Mouse (Mus musculus) neural tube, embryonic 13.5 days (tissue): ENCODE measurements around the gene Ppard. TPM values are rescaled to one million over a fixed set of nuclear protein-coding genes. Genes with fewer than 3 reads are reported as not detected.

Source experiments
- ATAC-seq: fragments of 200-750 bp; cut with Nextera tagmentation; 2 replicates; pipeline ENCODE4 v1.8.0; 2017; ENCODE audit warnings: low read depth, mild to moderate bottlenecking, moderate TSS enrichment, moderate library complexity
- H3K27ac ChIP-seq: fragments of 300-500 bp; sonication (generic); replicated peaks from 2 replicates; pipeline ENCODE4 v1.5.1; 2015; ENCODE audit warnings: moderate library complexity, mild to moderate bottlenecking, inconsistent platforms
- H3K27me3 ChIP-seq: fragments of 300-500 bp; sonication (generic); 2 replicates; pipeline ENCODE4 v1.6.1; 2015; ENCODE audit warnings: mild to moderate bottlenecking, inconsistent platforms
- H3K36me3 ChIP-seq: fragments of 300-500 bp; sonication (generic); 2 replicates; pipeline ENCODE4 v1.6.1; 2015; ENCODE audit warnings: mild to moderate bottlenecking, inconsistent platforms
- H3K4me1 ChIP-seq: fragments of 300-500 bp; sonication (generic); replicated peaks from 2 replicates; pipeline ENCODE4 v1.6.1; 2015; ENCODE audit warnings: inconsistent platforms
- H3K4me2 ChIP-seq: fragments of 300-500 bp; sonication (generic); 2 replicates; pipeline ENCODE4 v1.6.1; 2015; ENCODE audit warnings: inconsistent platforms, mild to moderate bottlenecking, moderate library complexity
- H3K4me3 ChIP-seq: fragments of 300-500 bp; sonication (generic); 2 replicates; pipeline ENCODE4 v1.5.1; 2015; ENCODE audit warnings: mild to moderate bottlenecking, inconsistent platforms
- H3K9ac ChIP-seq: fragments of 300-500 bp; sonication (generic); 2 replicates; pipeline ENCODE4 v1.6.1; 2015; ENCODE audit warnings: moderate library complexity, mild to moderate bottlenecking, inconsistent platforms
- H3K9me3 ChIP-seq: fragments of 300-500 bp; sonication (generic); 2 replicates; pipeline ENCODE4 v1.6.1; 2016; ENCODE audit warnings: inconsistent platforms
- WGBS: fragments of 180-500 bp; shearing (Covaris S2); methylation state at CpG from one replicate; pipeline ENCODE4 v1.1.7; 2015; 5-methylcytosine and 5-hydroxymethylcytosine counted together
- polyA plus RNA-seq: library from polyadenylated mRNA; unstranded; fragments of >200 nt; fragmentation: Nextera tagmentation; extraction: Ambion mirVana; gene quantifications from 2 replicates; pipeline ENCODE4 v1.2.1, GENCODE M21; 2015

The Ppard gene
- polyA plus RNA-seq, 1 experiment from 2014 or later, result 2.6 TPM

GRCm38 (mm10) chr17:28335267-28335666, 102.8 kb downstream of the Ppard start:
- 70% methylated on average over 10 of the region's 10 CpGs for WGBS
- Histone ChIP-seq H3K27ac (no peak overlapping the region), H3K27me3 (no peaks in the 10 kb centered on the region), H3K4me2 (no peak overlapping the region), H3K36me3 (peaks cover 15% of the 10 kb centered on the region), H3K9ac (no peak overlapping the region), H3K9me3 (no peaks in the 10 kb centered on the region), H3K4me3 (no peak overlapping the region), H3K4me1 (peaks cover 12% of the 10 kb centered on the region)
- ATAC-seq, result no peak

- Histone ChIP-seq H3K4me2 (no peak overlapping the region), H3K4me3 (no peak overlapping the region), H3K27me3 (peaks cover 7% of the 10 kb centered on the region; the same call in 1 of the 2 replicates), H3K9me3 (no peaks in the 10 kb centered on the region), H3K27ac (no peak overlapping the region), H3K9ac (no peak overlapping the region), H3K36me3 (no peaks in the 10 kb centered on the region), H3K4me1 (peaks cover 19% of the 10 kb centered on the region)
- 92% methylated on average over 7 of the region's 7 CpGs for WGBS
- no peak for ATAC-seq
Measured at GRCm38 (mm10) chr17:28337547-28337946, 105.0 kb downstream of the Ppard start.

DNA sequence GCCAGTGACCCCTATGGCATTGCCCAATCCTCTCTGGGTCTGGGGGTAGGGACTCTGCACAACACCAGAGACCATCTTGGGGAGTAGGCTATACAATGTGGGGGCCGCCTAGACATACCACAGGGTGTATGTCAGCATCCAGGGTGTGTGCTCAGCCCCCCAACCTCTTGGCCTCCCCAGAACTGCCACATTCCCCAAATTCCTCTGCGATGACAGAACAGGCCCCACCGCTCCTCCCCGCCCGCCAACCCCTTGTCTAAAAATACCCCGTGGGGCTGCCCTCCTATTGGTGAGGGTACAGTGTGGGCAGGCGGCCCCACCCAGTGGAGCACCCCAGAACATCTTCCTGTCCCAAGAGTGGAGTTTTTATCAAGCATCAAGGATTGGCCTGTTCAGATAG, 108.1 kb downstream of the Ppard start:
- peak overlapping the region; percentile 62; the same call in 1 of the 2 replicates for H3K9ac ChIP-seq
- H3K9me3 ChIP-seq, result no peaks in the 10 kb centered on the region
- no peaks in the 10 kb centered on the region for H3K36me3 ChIP-seq
- 77% methylated on average over 7 of the region's 7 CpGs for WGBS
- peaks cover 31% of the 10 kb centered on the region for H3K4me1 ChIP-seq
- H3K4me3 ChIP-seq, result no peak overlapping the region
- peak overlapping the region; percentile 55 for H3K4me2 ChIP-seq
- no peak overlapping the region for H3K27ac ChIP-seq
- H3K27me3 ChIP-seq, result peaks cover 13% of the 10 kb centered on the region
- ATAC-seq, result 0 out of 2 replicates have a peak, but pooled peaks have one; percentile 34

GRCm38 (mm10) chr17:28341091-28341490, 108.6 kb downstream of the Ppard start:
- Histone ChIP-seq H3K9ac (peak overlapping the region; percentile 62), H3K4me1 (peaks cover 36% of the 10 kb centered on the region), H3K4me2 (peak overlapping the region; percentile 55), H3K36me3 (no peaks in the 10 kb centered on the region), H3K4me3 (peak overlapping the region; percentile 24), H3K27ac (no peak overlapping the region), H3K9me3 (no peaks in the 10 kb centered on the region), H3K27me3 (peaks cover 18% of the 10 kb centered on the region)
- ATAC-seq, result peak; percentile 79
- 6% methylated on average over 26 of the region's 26 CpGs for WGBS

GRCm38 (mm10) chr17:28344050-28344607, 111.6 kb downstream of the Ppard start:
- no peaks in the 10 kb centered on the region for H3K9me3 ChIP-seq
- no peak overlapping the region for H3K4me3 ChIP-seq
- peaks cover 52% of the 10 kb centered on the region for H3K4me1 ChIP-seq
- 39% methylated on average over 3 of the region's 4 CpGs for WGBS
- H3K36me3 ChIP-seq, result no peaks in the 10 kb centered on the region
- H3K27ac ChIP-seq, result no peak overlapping the region
- ATAC-seq, result no peak
- no peak overlapping the region for H3K4me2 ChIP-seq
- H3K9ac ChIP-seq, result 0 out of 2 replicates have a peak overlapping the region, but pooled peaks have one; percentile 26
- peaks cover 29% of the 10 kb centered on the region for H3K27me3 ChIP-seq

DNA sequence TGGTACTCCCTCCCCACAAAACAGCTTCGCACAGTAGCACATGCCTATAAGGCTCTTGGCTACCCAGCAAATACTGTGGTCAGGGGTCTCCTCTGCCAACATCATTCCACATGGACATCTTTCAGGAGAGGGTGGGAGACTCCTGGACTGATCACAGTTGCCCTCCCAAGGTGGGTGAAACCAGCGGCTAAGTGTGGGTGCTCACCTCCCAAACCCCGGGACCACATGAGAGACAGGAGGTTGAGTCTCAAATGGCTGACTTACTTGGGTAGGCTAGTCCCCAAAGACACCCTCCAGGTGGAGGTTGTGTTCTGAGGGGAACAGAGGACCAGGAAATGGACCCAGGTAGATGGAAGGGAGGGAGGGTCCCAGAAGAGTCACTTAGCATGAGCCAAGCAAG, 112.2 kb downstream of the Ppard start:
- H3K4me2 ChIP-seq, result no peak overlapping the region
- 61% methylated on average over 3 of the region's 3 CpGs for WGBS
- ATAC-seq, result no peak
- H3K9me3 ChIP-seq, result no peaks in the 10 kb centered on the region
- no peaks in the 10 kb centered on the region for H3K36me3 ChIP-seq
- no peak overlapping the region for H3K27ac ChIP-seq
- peaks cover 34% of the 10 kb centered on the region for H3K27me3 ChIP-seq
- H3K4me3 ChIP-seq, result no peak overlapping the region
- 0 out of 2 replicates have a peak overlapping the region, but pooled peaks have one; percentile 26 for H3K9ac ChIP-seq
- H3K4me1 ChIP-seq, result peaks cover 57% of the 10 kb centered on the region

DNA sequence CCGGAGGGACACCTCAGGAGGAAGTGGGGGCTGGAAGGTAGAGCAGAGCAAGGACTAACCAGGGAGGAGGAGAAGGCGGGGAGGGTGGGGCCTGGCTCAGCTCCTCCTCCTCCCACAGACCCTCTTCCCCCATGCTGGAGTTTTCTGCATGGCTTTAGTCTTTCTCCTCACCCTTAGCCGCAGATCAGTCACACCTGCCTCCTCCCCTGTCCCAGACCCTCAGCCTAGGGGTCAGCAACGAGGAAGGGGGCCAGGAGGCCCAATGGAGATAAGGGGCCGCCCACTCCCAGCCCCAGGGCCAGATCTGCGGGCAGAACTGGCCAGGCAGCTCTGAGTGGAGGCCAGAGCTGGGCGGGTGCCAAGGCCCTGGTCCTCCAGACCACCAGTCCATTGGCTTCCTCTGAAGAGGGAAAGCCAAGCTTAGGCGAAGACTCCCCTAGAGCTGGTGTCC, 112.8 kb downstream of the Ppard start:
- Histone ChIP-seq H3K4me1 (peaks cover 63% of the 10 kb centered on the region), H3K4me2 (peak overlapping the region; percentile 21; the same call in 1 of the 2 replicates), H3K4me3 (no peak overlapping the region), H3K36me3 (no peaks in the 10 kb centered on the region), H3K27ac (no peak overlapping the region; the same call in 1 of the 2 replicates), H3K9ac (peak overlapping the region; percentile 45), H3K9me3 (no peaks in the 10 kb centered on the region), H3K27me3 (peaks cover 35% of the 10 kb centered on the region)
- 24% methylated on average over 8 of the region's 8 CpGs for WGBS
- ATAC-seq, result no peak

GRCm38 (mm10) chr17:28345882-28346281, 113.4 kb downstream of the Ppard start:
- ATAC-seq, result no peak
- H3K4me3 ChIP-seq, result no peak overlapping the region
- no peaks in the 10 kb centered on the region for H3K36me3 ChIP-seq
- WGBS, result 16% methylated on average over 10 of the region's 10 CpGs
- H3K4me1 ChIP-seq, result peaks cover 61% of the 10 kb centered on the region
- H3K9ac ChIP-seq, result peak overlapping the region; percentile 45
- H3K27ac ChIP-seq, result no peak overlapping the region; the same call in 1 of the 2 replicates
- H3K27me3 ChIP-seq, result peaks cover 37% of the 10 kb centered on the region
- no peaks in the 10 kb centered on the region for H3K9me3 ChIP-seq
- H3K4me2 ChIP-seq, result peak overlapping the region; percentile 21; the same call in 1 of the 2 replicates

GRCm38 (mm10) chr17:28347327-28347726, 114.8 kb downstream of the Ppard start:
- H3K36me3 ChIP-seq, result no peaks in the 10 kb centered on the region
- no peak overlapping the region for H3K9ac ChIP-seq
- no peak overlapping the region for H3K4me3 ChIP-seq
- H3K27ac ChIP-seq, result no peak overlapping the region
- ATAC-seq, result no peak
- H3K4me1 ChIP-seq, result peaks cover 66% of the 10 kb centered on the region
- 83% methylated on average over 10 of the region's 10 CpGs for WGBS
- H3K9me3 ChIP-seq, result no peaks in the 10 kb centered on the region
- peaks cover 44% of the 10 kb centered on the region for H3K27me3 ChIP-seq
- no peak overlapping the region for H3K4me2 ChIP-seq

DNA sequence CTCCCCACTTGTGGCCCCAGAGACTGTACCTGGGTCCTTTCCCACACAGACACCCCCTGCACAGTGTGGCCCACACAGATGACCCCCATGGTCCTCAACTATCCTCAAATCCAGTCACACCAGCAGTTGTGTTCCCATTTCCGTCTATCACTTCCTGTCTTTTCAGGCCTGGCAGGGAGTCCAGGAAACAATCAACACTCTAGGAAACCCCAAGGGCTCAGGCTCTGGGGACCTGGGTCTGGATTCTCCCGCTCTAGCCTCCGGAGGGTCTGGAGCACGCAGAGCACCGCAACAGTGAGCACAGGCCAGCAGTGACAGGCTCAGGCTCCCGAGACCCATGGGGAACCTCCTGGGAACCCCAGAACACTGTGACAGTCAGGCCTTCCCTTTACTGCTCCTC, 115.7 kb downstream of the Ppard start:
- H3K27ac ChIP-seq, result no peak overlapping the region
- 60% methylated on average over 6 of the region's 6 CpGs for WGBS
- H3K36me3 ChIP-seq, result no peaks in the 10 kb centered on the region
- H3K4me3 ChIP-seq, result 0 out of 2 replicates have a peak overlapping the region, but pooled peaks have one; percentile 2
- 0 out of 2 replicates have a peak overlapping the region, but pooled peaks have one; percentile 8 for H3K9ac ChIP-seq
- H3K9me3 ChIP-seq, result no peaks in the 10 kb centered on the region
- H3K4me2 ChIP-seq, result peak overlapping the region; percentile 81; the same call in 1 of the 2 replicates
- peaks cover 53% of the 10 kb centered on the region for H3K27me3 ChIP-seq
- peaks cover 66% of the 10 kb centered on the region for H3K4me1 ChIP-seq
- ATAC-seq, result no peak

DNA sequence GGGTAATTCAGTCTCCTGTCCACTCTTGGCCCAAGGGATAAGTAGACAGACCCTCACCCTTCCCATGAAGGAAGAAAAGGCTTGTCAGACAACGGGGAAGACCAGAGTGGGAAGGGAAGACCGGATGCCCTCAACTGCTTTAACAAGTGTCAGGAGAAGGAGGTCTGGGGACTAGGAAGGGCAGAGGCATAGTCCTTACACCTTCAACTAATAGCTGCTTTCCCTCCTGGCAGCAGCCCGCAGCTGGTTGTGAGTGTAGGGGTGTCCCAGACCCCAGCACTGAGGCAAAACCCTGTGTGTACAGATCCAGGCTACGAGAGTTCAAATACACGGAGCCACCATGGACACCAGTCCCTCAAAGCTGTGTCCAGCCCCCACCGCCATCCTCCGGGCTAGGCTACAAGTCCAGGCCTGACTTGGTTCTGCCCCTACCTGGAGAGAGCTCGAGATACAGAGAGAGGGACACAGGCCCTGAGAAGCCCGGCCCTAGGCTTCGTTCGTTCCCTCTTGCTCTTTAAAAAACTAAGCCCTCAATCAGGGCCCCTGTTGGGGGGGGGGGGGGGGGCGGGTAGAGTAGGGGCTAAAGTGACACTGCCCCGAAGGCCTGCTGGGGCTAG, 116.9 kb downstream of the Ppard start:
- no peak for ATAC-seq
- Histone ChIP-seq H3K4me1 (peaks cover 60% of the 10 kb centered on the region), H3K36me3 (no peaks in the 10 kb centered on the region), H3K4me3 (peak overlapping the region; percentile 59), H3K9me3 (no peaks in the 10 kb centered on the region), H3K27me3 (peaks cover 61% of the 10 kb centered on the region), H3K27ac (no peak overlapping the region), H3K9ac (peak overlapping the region; percentile 79), H3K4me2 (peak overlapping the region; percentile 81)
- WGBS, result 14% methylated on average over 13 of the region's 13 CpGs

GRCm38 (mm10) chr17:28349901-28350465, 117.5 kb downstream of the Ppard start:
- no peaks in the 10 kb centered on the region for H3K36me3 ChIP-seq
- peak overlapping the region; percentile 59 for H3K4me3 ChIP-seq
- peak overlapping the region; percentile 68 for H3K27ac ChIP-seq
- peak; percentile 48 for ATAC-seq
- H3K4me2 ChIP-seq, result peak overlapping the region; percentile 81
- peak overlapping the region; percentile 79 for H3K9ac ChIP-seq
- H3K27me3 ChIP-seq, result peaks cover 61% of the 10 kb centered on the region
- H3K4me1 ChIP-seq, result peaks cover 54% of the 10 kb centered on the region
- WGBS, result 1% methylated on average over 41 of the region's 54 CpGs
- no peaks in the 10 kb centered on the region for H3K9me3 ChIP-seq
